Mouse (Mus musculus) myocyte (in vitro differentiated cells): ENCODE results near the gene Tubb4a.

ENCODE experiments used
- MAX ChIP-seq: IDR thresholded peaks from one replicate; pipeline ENCODE4 v1.6.1; 2011; ENCODE audit warnings: low read depth, mild to moderate bottlenecking, control low read depth
- POLR2A ChIP-seq: IDR thresholded peaks from one replicate; pipeline ENCODE4 v1.6.1; 2011; ENCODE audit warnings: low read depth, mild to moderate bottlenecking, control low read depth, moderate library complexity; ENCODE audit not compliant: insufficient read length
- REST ChIP-seq: IDR thresholded peaks from one replicate; pipeline ENCODE4 v1.6.1; 2011; ENCODE audit warnings: mild to moderate bottlenecking, control low read depth, moderate library complexity; ENCODE audit not compliant: insufficient read depth, insufficient read length
- TCF12 ChIP-seq: IDR thresholded peaks from one replicate; pipeline ENCODE4 v1.6.1; 2011; ENCODE audit warnings: mild to moderate bottlenecking, control low read depth; ENCODE audit not compliant: poor library complexity, insufficient read depth, severe bottlenecking
- USF1 ChIP-seq: IDR thresholded peaks from one replicate; pipeline ENCODE4 v1.6.1; 2011; ENCODE audit warnings: low read depth, mild to moderate bottlenecking, control low read depth, moderate library complexity

- TF ChIP-seq POLR2A (no peak), USF1 (no peak), MAX (no peak), REST (no peak), TCF12 (no peak)
Observed at GRCm38 (mm10) chr17:57096623-57096920, 9.0 kb upstream of the Tubb4a start.
